Mouse (Mus musculus) naive thymus-derived CD4-positive, alpha-beta T cell, adult 5 months (primary cell): ENCODE data around the gene Cd300ld5. TPM values are rescaled to one million over a fixed set of nuclear protein-coding genes. Genes with fewer than 3 reads are reported as not detected.

Experiments
- polyA plus RNA-seq: library from polyadenylated mRNA; unstranded; fragments of 100-300 nt; shearing (Covaris generic); gene quantifications from one replicate; pipeline ENCODE4 v1.2.1, GENCODE M21; 2017

Gene Cd300ld5
- not detected for polyA plus RNA-seq

DNA sequence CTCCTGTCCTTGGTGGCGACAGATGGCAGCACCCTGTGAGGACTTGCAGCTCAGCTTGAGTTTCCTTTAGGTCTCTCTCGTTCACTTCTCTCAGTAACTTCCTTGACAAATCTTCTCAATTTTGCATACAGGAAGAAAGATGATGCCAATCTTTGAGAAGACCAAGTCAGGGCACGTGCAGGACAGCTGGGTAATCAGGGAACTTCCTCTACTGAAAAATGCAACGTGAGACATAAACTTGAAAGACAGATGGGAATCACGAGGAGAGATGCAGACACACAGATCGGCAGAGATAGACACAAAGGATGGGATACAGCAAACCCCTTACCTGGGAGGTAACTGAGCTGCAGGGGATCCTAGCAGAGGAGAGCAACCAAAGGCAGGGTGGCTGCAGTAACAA lies at the start of gene Cd300ld5:
Cd300ld5 (minus strand) TSS at position 101 of the 400 bp plus-strand sequence.

GRCm38 (mm10) chr11:115062077-115062476 lies 24.5 kb upstream of the Cd300ld5 start, which contains the start of gene Cd300e:
Gene Cd300e, minus strand, starts transcription at chr11:115062177.

GRCm38 (mm10) chr11:115048259-115048658 lies 10.7 kb upstream of the Cd300ld5 start, which contains the start of gene Cd300ld3:
Gene Cd300ld3, minus strand, starts transcription at chr11:115048409.

GRCm38 (mm10) chr11:115026912-115027311 lies 10.7 kb downstream of the Cd300ld5 start, which contains the start of gene Cd300ld4:
Gene Cd300ld4, minus strand, starts transcription at chr11:115027012.

GRCm38 (mm10) chr11:115016093-115016492 lies 21.5 kb downstream of the Cd300ld5 start, which contains the start of gene Cd300ld2:
Gene Cd300ld2, minus strand, starts transcription at chr11:115016193.

GRCm38 (mm10) chr11:115001474-115002040 lies 36.0 kb downstream of the Cd300ld5 start, which contains the start of gene Cd300c2:
Gene Cd300c2, minus strand, starts transcription at chr11:115001880.

DNA sequence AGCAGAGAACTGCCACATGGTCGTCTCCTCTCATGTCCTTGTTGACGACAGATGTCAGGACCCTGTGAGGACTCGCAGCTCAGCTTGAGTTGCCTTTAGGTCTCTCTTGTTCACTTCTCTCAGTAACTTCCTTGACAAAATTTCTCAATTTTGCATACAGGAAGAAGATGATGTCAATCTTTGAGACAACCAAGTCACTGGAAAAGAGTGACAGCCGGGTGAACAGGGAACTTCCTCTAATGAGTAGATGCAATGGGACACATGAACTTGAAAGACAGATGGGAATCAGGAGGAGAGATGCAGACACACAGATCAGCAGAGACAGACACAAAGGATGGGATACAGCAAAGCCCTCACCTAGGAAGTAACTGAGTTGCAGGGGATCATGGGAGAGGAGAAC lies 47.8 kb downstream of the Cd300ld5 start, which contains the start of gene Cd300ld:
Cd300ld (minus strand) TSS at position 130 of the 400 bp plus-strand sequence.

Other genes with a start within 250 kb of the Cd300ld5 start
- gene Btbd17, start 241.8 kb downstream of the Cd300ld5 start, polyA plus RNA-seq, result not detected
- gene Gpr142, start 238.8 kb downstream of the Cd300ld5 start, polyA plus RNA-seq, result not detected
- gene Gprc5c, start 186.6 kb downstream of the Cd300ld5 start, polyA plus RNA-seq, result not detected
- gene Cd300a, start 147.7 kb downstream of the Cd300ld5 start, polyA plus RNA-seq, result 0.07 TPM
- not detected for gene Cd300lb, start 103.4 kb downstream of the Cd300ld5 start, polyA plus RNA-seq
- gene Cd300c, start 68.6 kb downstream of the Cd300ld5 start, polyA plus RNA-seq, result not detected
- not detected for gene Cd300ld, start 47.8 kb downstream of the Cd300ld5 start, polyA plus RNA-seq
- gene Cd300c2, start 35.9 kb downstream of the Cd300ld5 start, polyA plus RNA-seq, result not detected
- gene Cd300ld2, start 21.6 kb downstream of the Cd300ld5 start, polyA plus RNA-seq, result not detected
- gene Cd300ld4, start 10.8 kb downstream of the Cd300ld5 start, polyA plus RNA-seq, result not detected
- not detected for gene Cd300ld3, start 10.6 kb upstream of the Cd300ld5 start, polyA plus RNA-seq
- gene Cd300e, start 24.4 kb upstream of the Cd300ld5 start, polyA plus RNA-seq, result not detected
- 45.1 TPM for gene Rab37, start 53.7 kb upstream of the Cd300ld5 start, polyA plus RNA-seq
- gene Cd300lf, start 96.2 kb upstream of the Cd300ld5 start, polyA plus RNA-seq, result 0.29 TPM
- 167 TPM for gene Slc9a3r1, start 125.6 kb upstream of the Cd300ld5 start, polyA plus RNA-seq
- gene Tmem104, start 149.7 kb upstream of the Cd300ld5 start, polyA plus RNA-seq, result 11.7 TPM
- gene Nat9, start 150.1 kb upstream of the Cd300ld5 start, polyA plus RNA-seq, result 9.5 TPM
- not detected for gene Grin2c, start 229.5 kb upstream of the Cd300ld5 start, polyA plus RNA-seq
- 16.2 TPM for gene Fdxr, start 239.3 kb upstream of the Cd300ld5 start, polyA plus RNA-seq